Mouse (Mus musculus): ENCODE results near the gene Tbx5.

DNA sequence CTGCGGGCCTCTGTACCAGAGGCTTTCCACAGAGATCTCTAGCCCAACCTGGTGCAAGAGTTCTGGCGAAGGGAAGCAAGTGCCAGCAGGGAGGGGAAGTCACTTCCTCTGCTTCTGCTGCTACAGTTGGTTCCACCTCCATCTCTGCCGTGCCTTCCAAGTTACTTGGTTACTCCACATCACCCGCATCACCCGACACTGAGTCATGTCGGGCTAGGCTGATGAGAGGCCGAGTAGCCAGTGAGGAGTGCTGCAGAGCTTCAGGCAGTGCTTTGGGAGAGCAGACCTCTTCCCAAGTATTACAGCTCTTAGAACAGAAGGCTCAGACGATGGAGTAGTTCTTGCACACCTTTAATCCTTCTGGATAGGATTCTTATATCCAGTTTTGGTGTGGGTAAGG lies 54.9 kb downstream of the Tbx5 start:
- TF ChIP-seq CTCF (IDR thresholded peaks at IDR 0.05; ENCODE audit: low read depth, low read length) (no peak), POLR2A (IDR thresholded peaks at IDR 0.05; ENCODE audit: extremely low read depth, insufficient read depth, low read length) (no peak)
